Mouse (Mus musculus): ENCODE data around the gene Slc2a13.

Gene Slc2a13

DNA sequence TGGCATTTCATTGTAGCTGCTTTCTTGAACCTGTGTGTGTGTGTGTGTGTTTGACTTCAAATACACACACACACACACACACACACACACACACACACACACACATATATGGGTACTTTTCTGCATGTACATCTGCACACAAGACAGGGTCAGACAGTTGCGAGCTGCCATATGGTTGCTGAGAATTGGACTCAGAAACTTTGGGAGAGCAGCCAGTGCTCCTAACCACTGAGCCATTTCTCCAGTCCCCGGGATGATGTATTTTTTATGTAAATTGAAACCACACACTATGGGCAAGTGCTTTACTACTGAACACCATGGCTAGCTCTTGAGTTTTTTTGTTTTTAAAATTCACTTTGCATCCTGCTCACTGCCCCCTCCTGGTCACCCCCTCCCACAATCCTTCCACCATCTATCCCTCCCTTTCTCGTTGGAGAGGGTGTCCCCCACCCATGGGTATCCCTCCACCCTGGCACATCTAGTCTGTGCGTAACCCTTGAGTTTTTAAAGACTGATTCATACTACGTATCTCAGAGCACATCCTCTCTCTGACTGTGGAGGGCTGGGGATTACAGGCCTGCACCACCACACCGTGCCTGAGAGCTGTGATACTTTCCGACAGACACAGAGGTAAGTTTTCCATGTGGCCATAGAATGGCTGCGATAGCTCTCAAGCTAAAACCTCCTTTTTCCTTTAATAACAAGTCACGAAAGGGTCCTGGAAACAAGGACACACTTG, 200.4 kb downstream of the Slc2a13 start:
- no peak for DNase-seq

DNA sequence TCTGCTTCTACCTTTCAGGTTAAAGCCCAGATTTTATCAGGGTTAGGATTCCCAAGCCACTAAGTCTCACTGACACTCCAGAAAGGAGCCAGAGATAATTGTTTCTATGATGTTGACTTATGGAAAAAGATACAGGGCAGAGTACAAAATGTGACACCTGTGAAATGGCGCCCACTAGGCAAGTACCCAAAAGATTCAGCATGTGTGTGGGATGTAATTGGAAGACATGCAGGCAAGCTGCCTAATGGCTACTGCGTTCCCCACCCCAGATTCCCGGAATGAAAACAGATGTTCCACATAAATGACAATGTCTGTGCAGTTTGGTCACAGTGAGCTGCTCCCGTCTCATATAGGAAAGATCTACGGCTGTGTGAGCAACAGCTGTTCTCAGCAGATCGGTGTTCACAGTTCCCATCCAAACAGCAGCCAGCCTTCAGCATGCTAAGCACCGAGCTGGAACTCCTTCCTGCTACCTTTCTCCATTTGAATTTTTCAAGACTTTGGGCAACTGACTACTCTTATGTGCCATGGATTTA, 201.1 kb downstream of the Slc2a13 start:
- no peak for DNase-seq

DNA sequence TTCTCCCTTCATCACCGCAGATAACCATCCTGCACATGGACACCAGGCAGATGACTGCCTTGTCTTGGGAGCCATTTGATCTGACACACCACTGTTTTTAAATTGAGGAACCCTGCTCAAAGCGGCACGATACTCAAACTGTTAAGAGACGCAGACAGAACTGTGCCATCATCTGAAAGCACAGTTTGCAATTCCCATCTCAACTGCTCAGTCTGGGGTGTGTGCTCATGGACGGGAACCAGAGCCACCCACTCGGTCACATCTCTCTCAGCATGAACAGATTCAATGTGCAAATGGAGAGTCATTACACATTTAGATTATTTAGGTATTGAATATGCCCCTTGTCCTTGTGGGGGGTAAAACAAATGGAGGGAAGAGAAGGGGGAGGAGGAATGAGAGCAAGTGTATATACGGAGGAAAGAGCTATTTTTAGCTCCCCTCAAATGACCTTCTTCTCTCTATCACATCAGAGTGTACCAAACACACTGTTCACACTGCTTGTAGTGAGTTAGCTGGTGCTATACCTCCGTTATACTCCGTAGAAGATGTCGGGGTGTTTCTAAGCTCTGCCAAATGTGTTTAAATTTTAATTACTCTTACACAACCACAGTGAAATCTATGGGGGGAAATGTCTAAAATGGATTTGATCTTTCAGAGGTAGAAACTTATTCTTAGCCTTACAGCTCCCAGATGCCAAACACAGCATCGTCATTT, 203.2 kb downstream of the Slc2a13 start:
- DNase-seq, result no peak

DNA sequence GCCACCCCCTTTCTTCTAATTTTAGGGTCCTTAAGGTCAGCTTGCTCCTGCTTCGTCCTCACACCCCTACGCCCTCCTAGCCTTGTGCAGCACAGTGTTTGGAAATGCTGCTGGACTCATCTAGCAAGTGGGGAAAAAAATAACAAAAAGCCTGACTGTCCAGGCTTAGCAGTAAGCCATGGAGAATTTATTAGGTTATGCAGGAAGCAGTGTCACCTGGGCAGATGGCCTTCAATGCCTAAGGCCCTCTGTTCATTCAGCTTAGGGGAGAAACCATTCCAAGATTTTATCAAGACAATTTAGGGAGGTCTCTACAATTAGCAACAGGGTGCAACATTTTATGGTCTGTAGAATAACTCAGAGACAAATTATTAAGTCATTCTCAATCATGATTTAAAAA, 212.6 kb downstream of the Slc2a13 start:
- DNase-seq, result no peak

DNA sequence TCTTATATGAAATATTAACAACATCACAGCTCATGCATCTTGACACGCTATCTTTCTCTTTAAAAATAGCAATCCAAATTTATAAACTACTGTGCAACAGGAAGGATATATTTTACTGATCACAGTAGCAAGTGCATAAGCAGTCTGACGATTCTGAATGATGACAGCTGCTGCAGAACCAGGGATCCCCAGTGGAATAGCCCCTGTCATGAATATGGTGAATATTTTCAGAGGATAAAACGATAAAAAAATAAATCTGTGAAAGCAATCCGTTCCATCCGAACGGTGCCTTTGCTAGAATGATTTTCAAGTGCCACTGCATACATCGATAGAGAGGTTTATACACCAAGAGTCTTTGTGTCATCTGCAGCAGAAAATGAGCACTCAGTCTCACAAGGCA, 222.1 kb downstream of the Slc2a13 start:
- no peak for DNase-seq

DNA sequence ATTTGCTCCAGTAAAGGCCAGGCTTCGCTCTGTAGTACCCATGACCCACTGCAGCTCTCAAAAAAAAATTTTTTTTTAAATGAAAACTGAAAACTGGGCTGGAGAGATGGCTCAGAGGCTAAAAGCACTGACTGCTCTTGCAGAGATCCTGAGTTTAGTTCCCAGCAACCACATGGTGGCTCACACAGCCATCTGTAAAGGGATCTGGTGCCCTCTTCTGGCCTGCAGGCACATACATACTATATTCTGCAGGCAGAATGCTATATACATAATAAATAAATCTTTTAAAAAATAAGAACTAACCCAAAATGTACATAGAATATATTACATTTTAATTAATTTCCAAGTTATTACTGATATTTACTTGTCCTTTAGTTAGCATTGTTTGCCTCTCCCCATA, 234.7 kb downstream of the Slc2a13 start:
- no peak for DNase-seq

DNA sequence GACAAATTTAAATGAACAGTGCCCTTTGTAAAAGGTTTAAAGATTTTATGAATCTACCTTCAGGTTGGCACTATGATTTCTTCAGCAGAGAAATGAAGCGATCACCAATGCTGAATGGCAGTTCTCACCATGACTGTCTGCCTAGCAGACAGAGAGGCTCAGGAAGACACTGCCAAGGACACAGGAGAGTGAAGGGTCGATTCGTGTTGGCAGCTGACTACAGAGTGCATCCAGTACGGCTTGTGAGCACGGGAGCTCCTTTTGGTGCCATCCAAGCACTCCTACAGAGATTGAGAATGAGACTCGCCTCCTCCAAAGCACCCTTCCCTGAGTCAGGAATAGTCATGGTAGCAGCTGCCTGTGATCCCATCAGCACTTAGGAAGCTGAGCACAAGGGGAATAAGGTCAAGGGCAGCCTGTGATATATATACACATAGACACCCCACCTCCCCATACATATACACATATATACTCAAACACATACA, 238.6 kb downstream of the Slc2a13 start:
- DNase-seq, result no peak

DNA sequence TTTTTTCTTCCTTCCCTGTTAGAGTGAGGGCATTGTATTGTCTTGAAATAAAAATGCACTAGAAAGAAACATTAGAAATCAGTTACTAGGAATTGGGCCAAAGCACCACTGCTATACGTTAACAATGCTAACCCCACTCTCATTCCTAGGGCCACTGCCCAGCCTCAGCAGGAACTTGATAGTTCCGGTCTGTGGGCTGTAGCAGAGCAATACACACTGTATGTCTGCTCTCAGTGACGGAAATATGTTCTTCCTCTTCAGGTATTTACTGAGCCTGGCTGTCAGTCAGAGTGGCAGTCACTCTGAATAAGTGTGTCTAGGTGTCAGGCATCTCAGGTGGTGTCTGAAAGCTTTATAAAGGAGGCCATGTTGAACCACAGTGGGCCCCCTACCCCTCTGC, 245.3 kb downstream of the Slc2a13 start:
- no peak for DNase-seq

DNA sequence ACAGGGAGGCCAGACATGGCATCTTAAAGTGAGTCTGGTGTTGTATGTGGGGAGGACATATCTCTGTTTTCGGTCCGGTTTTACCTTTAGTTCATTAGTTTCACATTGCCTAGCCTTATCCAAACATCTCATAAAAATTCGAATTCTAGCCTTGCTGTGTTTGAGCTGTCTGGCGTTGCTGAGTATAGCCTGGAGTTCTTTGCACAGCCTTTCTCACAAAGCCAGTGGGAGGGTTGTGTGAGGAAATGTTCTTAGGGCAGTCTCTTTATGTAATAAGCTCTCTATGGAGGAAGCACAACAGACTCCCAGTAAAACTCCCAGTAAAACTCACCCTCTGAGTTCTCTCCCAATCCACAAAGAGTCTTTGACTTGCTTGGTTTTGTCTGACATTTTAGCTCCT, 246.0 kb downstream of the Slc2a13 start:
- no peak for DNase-seq

DNA sequence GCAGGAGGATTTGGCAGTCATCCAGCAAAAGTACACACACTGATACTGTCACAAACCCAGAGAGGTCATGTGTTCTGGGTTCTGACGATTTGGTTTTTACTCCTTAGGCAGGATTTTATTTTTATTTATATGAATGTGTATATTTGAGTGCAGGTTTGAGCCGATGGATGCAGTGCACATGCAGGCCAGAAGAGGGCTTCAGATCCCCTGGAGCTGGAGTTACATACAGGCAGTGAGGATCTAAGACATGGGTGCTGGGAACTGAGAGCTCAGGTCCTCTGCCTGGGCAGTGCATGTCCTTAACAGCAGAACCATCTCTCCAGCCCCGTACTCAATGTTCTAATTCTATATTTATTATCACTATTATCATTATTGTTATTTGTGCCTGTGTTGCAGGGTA, 253.7 kb downstream of the Slc2a13 start:
- DNase-seq, result no peak

DNA sequence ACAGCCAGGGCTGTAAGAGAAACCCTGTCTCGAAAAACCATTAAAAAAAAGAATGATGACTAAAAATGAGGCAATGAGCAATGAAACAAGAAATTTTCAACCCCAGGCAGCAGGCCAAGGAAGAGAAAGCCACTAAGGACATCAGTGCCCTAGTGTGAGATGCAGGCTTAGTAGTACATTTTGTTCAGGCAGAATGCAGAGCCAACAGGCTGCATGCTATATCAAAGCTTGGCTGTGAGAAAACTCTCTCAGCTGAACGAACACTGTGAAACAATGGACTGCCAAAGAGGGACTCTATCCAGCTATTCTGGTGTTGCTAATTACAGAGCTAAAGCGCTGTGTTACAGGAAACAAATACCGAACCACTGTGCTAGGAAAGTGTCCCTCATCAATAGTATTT, 256.1 kb downstream of the Slc2a13 start:
- no peak for DNase-seq

DNA sequence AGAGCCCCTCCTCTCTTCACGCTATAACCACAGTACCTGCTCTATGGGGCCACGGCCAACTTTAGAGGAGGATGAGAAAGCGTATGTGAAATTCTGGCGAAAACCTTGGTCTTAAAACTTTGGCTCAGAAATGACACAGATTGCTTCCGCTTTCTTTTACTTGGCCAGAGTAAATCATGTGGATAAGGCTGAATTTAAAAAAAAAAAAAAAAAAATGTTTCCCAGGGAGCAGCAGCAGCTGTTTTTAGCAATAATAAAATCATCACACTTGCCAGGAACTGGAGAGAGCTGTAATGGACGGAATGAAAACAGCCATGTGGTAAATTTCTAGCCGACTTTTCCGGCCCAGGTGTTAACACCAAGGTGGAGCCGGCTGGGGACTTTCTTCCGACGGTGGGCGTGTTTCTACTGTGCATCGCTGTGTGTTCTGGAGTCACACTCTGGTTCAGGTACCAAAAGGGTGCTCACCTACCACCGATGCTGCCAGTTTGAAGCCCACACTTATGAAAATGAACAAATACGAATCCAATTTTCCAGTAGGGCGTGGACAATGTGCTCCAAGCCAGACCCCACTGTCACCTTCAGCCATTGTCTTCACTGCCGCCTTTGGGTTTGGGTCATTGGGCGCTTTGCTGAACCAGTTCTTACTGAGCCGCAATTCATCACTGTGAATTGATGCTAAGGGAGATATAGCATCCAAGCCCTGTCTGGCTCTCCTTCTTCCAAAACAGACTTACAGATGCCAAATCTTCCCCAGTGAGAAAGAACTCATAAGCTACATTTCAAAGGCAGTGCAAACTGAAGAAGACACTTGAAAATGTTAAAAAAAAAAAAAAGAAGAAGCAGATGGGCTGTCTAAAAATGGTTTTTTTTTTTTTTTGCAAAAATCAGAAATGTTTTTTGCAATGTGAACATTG, 258.4 kb downstream of the Slc2a13 start:
- DNase-seq, result no peak

DNA sequence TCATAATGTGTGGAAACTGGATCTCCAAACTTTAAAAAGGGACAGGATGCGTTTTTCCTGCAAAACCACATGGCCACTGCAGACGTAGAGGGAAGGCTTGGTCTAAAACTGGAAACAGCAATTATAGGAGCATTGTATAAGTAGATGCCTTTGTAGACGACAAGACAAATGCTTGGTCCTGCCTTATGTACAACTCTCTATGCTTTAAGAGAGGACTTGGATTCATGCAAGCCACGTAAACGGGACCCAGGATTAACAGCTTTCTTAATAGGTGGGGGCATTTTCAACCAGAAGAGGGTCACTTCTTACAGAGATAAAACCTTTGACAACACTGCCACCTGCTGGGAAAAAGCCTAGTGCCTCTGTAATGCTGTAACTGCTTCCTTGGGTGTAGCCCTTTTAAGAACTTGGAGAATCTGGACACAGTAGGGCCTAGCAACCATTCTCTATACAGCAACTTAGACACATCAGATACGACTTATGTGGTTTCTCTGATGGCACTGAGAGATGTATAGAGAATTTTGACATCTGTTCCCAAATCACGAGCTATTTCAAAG, 268.7 kb downstream of the Slc2a13 start:
- peak; percentile 53 for DNase-seq

DNA sequence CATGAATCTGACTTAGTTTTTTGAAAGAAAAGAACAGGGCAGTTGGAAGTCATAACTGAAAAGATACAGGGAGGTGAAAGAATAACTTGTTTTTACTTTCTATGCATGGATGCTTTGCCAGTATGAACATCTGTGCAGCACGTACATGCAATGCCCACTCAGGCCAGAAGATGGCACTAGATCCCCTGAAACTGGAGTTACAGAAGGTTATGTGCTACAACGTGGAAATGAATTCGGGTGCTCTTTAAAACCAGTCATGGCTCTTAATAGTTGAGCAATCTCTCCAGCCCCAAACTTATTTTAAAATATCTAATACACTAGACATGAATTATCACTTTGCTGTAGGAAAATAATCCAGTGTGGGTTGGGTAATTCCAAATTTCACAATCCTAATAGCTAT, 271.7 kb downstream of the Slc2a13 start:
- peak; percentile 92 for DNase-seq

DNA sequence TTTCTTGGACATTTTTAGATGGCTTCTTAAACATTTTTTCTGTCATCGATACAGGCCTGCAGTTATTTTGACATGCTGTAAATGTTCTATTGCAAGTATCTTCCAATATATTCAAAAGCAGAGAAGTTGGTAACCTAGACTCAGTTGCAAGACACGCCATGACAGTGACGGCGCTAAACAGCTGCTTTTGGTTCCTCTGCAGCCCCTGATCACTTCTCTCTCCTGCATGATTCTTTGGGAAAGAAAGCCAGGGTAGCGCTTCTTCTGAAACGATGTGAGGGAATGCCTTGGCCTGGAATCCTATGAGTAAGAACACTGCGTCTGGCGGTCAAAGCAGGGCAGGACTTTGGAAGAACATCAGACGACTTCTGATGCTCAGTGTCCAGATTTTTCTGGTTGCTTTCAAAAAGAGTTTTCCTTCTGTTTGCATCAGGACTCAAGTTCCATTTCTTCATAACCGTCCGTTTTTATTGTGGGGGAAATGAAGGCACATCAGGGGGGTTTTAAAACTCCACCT, 273.7 kb downstream of the Slc2a13 start:
- no peak for DNase-seq

DNA sequence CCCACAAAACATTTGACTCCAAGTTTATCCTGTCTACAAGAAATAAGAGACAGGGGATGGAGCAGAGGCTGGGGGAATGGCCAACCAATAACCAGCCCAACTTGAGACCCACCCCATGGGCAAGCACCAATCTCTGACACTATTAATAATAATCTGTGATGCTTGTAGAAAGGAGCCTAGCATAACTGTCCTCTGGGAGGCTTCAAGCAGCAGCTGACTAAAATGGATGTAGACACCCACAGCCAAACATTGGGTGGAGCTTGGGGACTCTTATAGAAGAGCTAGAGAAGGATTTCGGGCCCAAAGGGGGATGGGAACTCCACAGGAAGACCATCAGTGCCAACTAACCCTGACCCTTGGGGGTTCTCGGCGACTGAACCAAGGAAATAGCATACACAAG, 289.6 kb downstream of the Slc2a13 start:
- no peak for DNase-seq

DNA sequence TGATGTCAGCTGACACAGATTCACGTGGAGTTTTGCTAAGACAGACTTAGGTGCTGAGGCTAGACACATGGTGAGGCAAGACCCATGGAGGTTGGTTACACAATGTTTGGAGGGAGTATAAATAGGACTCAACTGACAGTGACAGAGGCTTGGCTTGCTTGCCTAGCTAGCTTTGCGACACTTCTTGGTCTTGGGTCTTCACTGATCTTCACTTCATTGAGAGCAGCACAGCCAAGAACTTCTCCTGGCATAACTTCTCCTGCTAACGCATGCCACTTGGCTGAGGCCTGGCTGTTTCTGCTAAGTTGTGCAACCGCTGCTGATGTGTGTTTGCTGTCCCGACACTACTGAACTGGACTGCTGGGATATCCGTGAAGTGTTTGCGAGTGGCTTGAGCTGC, 290.2 kb downstream of the Slc2a13 start:
- no peak for DNase-seq

DNA sequence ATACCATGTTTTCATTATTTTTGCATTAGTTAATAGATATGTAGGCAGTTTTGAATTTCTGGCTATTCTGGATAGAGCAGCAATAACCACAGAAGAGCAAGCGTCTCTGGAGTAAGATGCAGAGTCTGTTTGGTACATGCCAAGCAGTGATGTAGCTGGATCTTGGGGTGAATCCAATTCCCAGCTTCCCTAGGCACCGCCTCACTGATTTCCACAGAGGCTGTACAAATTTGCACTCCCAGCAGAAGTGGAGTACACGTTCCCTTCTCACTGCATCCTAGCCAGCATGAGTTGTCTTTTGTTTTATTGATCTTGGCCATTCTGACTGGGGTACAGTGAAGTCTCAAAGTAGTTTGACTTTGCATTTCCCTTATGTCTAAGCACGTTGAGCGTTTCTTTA, 291.5 kb downstream of the Slc2a13 start:
- no peak for DNase-seq

DNA sequence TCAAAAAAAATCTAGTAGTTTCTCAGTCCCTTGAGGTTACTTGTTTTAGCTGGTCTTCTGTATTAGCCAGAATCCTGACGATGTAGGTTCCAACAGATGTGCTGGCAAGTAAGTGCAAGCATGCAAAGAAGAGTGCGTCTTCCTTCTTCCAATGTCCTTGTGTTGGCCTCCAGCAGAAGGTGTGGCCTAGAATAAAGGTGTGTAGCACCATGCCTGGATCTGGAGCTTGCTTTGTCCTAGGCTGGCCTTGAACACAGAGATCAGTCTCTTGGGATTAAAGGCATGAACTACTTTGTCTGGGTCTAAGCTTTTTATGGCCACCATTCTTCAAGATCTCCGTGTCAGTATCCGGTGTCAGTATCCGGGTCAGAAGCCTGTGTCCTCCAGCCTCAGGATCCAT, 293.5 kb downstream of the Slc2a13 start:
- no peak for DNase-seq

DNA sequence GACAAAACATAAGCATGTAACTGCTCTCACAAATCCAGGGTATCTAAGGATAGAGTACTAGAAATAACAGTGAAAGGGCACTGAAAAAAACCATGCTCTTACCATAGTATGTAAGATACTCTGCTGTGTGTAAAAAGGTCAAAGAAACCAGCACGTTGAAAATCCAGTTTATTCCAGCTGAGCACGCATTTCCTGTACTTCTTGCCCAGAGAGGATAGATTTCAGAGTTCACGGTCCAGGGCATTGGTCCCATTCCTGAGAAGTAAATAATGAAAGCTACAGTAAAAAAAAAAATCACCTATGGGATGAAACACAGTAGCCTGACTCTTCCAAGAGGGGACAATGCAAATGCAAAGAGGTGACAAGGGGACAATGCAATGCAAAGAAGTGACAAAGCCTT, 297.1 kb downstream of the Slc2a13 start:
- DNase-seq, result no peak

DNA sequence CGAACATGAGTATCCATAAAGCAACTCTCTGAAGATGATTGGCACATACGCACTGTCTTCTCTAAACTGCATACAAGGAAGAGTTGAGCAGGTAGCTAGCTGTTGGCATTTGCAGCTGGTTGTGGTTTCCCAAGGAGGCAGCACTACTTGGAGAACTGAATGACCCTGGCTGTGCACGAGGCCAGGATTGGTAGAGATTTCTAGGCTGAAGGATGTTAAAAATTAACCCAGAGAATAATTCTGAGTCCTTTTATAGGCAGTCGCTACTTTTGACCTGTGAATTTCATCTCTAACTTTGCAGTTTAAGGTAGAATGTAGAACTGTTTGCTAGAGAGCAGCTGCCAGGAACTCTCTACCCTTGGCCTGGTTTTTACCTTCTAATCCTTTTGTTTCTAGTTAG, 304.5 kb downstream of the Slc2a13 start:
- DNase-seq, result no peak

DNA sequence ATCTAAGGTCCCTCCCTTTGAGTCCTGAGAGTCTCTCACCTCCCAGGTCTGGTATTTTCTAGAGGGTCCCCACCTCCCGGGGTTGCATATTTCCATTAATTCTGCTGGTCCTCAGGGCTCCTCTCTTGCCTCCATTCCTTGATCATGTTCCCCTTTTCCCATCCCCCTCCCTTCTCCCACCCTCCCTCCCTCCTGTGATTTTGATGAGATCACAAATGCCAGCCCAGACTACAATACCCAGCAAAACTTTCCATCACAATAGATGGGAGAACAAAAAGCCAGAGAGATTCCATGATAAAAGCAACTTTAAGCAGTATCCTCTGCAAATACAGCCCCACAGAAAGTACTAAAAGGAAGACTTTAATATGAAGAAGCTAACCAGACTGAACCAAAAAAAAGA, 309.1 kb downstream of the Slc2a13 start:
- DNase-seq, result no peak

DNA sequence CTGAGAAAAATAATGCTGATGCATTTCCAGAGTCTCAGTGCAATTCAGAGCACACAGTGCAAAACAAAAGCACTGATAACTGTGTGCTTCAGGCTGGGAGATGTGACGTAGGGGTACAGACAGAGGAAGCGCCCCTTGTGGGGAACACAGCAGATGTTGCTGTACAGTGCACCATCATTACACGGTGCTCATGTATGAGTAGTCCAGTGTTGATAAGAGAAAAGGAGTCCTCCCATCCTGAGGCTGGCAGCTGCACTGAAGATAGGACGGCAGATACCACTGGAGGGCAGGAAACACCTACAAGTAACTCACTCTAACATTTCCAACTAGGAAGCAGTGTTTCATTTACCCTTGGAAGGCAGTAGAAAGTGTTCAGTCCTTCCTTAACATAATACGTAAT, 312.5 kb downstream of the Slc2a13 start:
- DNase-seq, result no peak

Measured in right cerebral cortex, postnatal 14 days (tissue).